Mouse (Mus musculus): ENCODE results near the gene Dapl1. TPM values are rescaled to one million over a fixed set of nuclear protein-coding genes. Genes with fewer than 3 reads are reported as not detected.

The Dapl1 gene
- polyA plus RNA-seq, 1 experiment from 2014 or later, result 8.5 TPM

- Histone ChIP-seq H3K36me3 (replicated peaks) (no peaks in the 10 kb centered on the region), H3K9me3 (no peaks in the 10 kb centered on the region), H3K27ac (replicated peaks) (no peak overlapping the region), H3K4me3 (no peak overlapping the region), H3K27me3 (replicated peaks; ENCODE audit: low read depth, poor library complexity, severe bottlenecking) (no peaks in the 10 kb centered on the region), H3K4me1 (peaks cover 29% of the 10 kb centered on the region)
- no peak for DNase-seq (ENCODE audit: low spot score)
- 90% methylated on average over 8 of the region's 8 CpGs for WGBS
Observed at GRCm38 (mm10) chr2:59547369-59548099, 63.1 kb downstream of the Dapl1 start.

DNA sequence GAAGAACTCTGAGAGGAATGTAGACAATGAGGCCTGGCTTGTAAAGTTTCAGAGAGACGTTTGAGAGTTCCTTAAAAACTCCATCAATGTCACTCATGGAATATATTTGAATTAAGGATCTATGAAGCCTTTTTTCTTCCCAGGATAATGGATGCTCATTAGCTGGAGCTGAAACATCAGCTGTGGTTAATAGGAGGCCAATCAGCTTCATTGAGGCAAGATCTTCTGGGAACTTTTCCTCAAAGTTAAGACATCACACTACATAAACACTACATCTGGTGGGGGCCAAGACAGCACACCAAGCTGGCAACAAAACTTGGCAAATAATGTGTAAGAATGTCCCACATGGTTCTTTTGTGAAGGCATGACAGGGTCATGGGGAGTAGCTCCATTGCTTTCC lies 68.3 kb downstream of the Dapl1 start:
- Histone ChIP-seq H3K4me1 (no peaks in the 10 kb centered on the region), H3K9me3 (no peaks in the 10 kb centered on the region), H3K27me3 (replicated peaks; ENCODE audit: low read depth, poor library complexity, severe bottlenecking) (no peaks in the 10 kb centered on the region), H3K27ac (replicated peaks) (no peak overlapping the region), H3K36me3 (replicated peaks) (no peaks in the 10 kb centered on the region), H3K4me3 (no peak overlapping the region)
- DNase-seq (ENCODE audit: low spot score), result no peak
- WGBS, result 63% methylated on average over 1 of the region's 1 CpGs

GRCm38 (mm10) chr2:59554373-59554940 lies 70.0 kb downstream of the Dapl1 start:
- Histone ChIP-seq H3K4me3 (no peak overlapping the region), H3K27me3 (replicated peaks; ENCODE audit: low read depth, poor library complexity, severe bottlenecking) (no peaks in the 10 kb centered on the region), H3K36me3 (replicated peaks) (no peaks in the 10 kb centered on the region), H3K9me3 (no peaks in the 10 kb centered on the region), H3K4me1 (no peaks in the 10 kb centered on the region), H3K27ac (replicated peaks) (no peak overlapping the region)
- WGBS, result 88% methylated on average over 2 of the region's 2 CpGs
- no peak for DNase-seq (ENCODE audit: low spot score)

Other genes with a start within 250 kb of the Dapl1 start
- 34.9 and 41.2 TPM in 2 replicates for gene Tanc1, start 127.4 kb downstream of the Dapl1 start, polyA plus RNA-seq (2016; fragmentation: Nextera tagmentation; extraction: Ambion mirVana)